Mouse (Mus musculus) urinary bladder, postnatal 36 days (tissue): Measurements from ENCODE around the gene Gnb2.

Source experiments
- DNase-seq, 2 experiments: peaks; one replicate each; pipeline ENCODE4 v3.0.0; 2022; ENCODE audit warnings: low spot score in 2 of 2, mixed read lengths in 1 of 2

The Gnb2 gene

DNA sequence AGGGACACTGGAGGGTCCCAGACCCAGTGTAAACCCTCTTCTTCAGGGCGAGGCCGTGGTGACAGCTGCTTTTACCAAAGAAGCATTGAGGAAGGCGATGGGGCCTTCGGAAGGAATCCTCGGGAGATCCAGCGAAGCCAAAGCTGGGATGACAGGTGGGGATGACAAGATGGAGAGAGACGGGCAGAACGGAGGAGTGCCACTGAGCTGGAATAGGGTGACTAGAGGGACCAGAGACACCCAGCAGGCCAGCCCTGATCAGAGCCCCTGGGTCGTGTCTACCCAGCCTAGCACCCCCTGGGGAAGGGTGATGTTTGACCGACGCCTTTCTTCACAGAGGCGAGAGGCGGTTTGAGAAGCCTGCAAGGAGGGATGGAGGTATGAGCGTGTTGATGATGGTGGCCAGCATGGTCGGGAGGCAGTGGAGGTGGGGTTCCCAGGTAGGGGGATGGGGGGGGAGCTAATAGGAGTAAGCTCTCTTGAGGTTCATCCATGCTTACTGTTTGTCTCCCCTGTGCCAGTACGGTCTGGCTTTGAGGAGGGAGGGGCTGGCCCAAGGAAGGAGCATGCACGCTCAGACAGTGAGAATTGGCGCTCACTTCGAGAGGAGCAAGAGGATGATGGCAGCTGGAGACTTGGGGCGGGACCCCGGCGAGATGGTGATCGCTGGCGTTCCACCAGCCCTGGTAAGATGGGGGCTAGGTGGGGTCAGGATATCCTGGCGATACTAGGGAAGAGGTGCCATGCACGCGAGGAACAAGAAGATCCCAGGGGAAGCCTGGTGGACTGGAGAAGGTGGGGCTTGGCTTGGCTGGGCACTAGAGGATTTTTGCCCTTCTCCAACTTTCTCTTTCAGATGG is 13.4 kb downstream of the Gnb2 start:
- DNase-seq, result no peak

- no peak for DNase-seq
Observed at GRCm38 (mm10) chr5:137518436-137518835, 14.9 kb downstream of the Gnb2 start, which contains the start of gene Gigyf1. Gene Gigyf1, plus strand, starts transcription at chr5:137518548.

- DNase-seq, result no peak
Observed at GRCm38 (mm10) chr5:137514811-137515210, 18.5 kb downstream of the Gnb2 start.

DNA sequence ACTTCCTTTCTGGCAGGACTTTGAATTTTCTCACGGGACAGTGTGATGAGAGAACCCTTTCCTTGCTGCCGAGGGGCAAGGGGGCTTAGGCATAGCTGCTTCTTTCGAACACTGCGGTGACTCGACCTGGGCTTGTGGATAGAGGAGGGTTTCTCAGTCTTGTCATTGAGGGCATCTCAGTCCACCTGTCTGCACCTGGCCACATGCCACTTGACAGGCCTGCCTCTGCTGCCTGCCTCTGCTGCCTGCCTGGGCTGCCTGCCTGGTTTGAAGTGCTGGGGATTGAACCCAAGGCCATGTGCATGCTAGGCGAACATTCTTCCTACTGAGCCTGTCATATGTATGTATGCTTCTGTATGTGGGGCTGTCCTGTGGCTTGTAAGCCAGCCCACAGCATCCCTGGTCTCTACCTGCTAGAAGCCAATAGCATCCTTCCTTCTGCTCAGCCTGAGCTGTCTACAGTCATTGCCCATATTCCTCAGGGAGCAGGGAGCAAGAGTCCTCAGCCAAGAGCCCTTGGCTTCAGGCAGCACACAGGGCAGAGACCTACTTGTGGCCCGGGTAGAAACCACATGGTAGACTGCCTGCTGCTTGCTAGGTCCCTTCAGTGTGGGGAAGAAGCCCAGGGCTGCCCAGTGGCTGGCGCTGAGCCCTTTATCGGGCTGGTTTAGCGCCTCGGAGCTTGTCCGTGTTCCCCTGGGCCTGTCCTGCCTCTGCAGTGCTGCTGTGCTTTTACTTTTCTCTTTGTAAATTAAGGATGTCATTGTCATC is 19.2 kb downstream of the Gnb2 start:
- DNase-seq, result no peak

DNA sequence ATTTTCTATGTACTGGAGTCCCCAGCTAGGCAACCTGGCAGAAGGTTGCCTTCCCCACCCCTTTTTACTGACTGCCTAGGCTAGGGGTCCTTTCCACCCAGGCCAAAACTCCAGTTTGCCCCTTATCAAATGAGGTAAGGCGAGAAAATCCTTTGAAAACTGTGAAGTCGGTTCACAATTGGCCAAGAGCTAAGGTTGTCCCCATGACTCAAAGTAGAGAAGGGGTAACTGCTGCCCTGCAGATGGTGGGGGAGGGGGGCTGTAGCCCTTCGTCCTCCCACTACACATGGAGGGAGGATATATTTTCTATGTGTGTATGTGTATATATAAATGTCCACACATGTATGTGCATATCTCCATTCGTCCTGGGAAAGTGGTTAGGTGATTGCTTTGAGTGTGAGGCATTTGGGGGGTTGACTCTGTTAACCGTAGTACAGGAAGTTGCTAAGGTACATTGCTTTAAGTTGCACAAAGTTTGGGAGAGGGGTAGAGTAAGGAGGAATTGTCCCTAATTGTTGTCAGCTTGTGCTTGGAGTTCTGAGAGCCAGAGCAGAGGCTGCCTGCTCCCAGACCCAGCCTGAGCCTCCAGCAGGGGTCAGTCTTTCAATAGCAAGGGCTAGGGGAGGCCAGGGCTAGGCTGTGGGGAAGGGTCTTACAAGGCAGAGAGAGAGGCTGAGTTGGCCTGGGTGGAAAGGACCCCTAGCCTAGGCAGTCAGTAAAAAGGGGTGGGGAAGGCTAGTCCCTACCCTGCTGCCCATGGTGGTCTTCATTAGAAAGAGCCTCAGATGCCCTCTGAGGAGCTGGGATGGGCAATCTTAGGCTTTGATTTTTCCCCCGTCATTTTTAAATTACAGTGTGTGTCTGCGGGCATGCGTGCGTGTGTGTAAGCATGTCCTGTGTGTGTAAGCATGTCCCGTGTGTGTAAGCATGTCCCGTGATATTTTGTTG is 20.2 kb downstream of the Gnb2 start:
- no peak for DNase-seq

DNA sequence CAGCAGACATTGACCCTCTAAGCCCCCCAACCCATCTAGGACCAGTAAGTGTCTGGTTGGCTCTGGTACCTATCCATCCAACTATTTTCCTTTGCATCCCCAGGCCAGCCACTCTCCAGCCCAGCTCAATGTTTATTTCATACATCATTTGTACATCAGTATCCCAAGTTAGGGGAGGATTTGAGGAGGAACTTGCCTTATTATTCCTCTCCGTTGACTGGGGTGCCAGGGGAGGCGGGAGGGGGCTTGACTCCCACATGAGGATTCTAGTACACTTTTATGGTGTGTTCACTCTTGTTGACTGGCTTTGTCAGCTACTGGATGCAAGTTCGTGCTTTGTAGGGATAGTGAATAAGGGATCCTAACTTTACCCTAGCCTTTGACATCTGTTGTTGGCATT is 21.6 kb downstream of the Gnb2 start:
- DNase-seq, result no peak

DNA sequence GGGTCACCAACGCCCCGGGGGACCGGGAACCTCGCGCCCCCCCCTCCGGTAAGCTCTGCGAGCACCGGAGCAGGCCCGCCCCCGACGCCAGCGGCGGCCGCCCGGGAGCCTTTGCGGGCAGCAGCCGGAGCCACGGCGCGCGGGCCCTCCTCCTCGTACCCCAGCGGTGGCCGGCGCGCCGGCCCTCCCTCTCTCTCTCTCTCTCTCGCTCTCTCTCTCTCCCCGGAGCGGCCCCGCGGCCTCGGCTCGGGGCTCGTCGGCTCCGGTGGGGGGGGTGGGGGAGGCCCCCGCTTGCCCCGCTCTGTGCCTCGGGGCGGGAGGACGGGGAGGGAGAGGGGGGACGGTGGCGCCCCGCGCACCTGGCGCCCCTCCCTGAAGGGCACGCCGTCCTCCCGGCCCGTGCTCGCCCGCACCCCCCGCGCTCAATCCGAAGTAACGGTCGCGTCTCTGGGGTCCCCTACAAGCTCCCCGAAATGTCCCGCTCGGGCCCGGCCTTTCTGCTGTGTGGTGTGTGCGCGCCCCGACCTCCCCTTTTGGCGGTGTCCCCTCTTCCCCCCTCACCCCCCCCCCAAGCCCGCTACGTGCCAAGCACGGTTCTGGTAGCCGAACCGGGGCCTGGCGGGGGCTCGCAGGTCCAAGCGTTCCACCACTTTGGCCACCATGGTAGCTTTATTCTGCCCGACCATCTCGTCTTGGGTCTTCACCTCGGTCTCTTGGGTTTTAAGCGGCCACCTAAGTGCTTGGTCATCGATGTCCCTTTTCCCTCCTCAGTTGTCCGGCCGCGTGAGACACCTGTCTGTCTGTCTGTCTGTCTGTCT is 22.5 kb downstream of the Gnb2 start:
- no peak for DNase-seq

DNA sequence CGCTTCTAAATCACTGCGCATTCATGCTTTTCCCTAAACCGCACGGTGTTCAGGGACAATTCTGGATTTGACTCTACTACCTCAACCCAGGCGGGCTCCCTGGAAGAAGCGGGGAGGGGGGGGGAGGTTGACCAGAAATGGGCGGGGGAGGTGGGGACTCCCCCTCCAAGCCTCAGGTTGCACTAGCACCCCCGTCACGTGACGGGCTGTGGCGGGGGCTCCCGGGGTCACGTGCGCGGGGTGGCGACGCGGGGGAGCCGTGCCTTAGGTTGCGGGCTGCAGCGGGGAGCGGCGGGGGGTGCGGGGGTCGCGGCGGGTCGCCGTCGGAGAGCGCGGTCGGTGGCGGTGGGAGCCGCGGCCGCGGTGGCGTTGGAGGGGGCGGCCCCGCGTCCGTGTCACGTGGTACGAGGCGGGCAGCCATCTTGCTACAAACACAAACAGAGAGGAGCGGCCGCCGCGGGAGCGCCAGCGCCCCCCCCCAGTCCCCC is 23.3 kb downstream of the Gnb2 start:
- peak; percentile 78 to 81 for DNase-seq

DNA sequence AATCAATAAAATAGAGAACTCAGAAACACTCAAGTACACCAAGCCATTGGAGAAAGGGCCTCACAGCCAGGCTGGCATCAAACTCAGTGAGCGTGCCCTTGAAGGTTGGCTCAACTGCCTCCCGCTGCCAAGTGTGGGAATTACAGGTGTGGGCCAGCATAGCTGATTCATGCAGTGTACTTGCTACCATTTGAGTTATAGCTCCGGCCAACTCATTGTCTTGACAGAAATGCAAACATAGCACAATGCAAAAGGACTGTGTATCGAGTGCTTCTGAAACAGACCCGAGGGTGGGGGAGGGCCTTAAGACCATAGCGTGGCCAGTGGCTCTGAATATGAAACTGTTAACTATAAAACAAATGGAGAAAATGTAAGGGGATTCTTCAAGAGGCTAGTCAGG is 29.3 kb downstream of the Gnb2 start:
- no peak for DNase-seq

DNA sequence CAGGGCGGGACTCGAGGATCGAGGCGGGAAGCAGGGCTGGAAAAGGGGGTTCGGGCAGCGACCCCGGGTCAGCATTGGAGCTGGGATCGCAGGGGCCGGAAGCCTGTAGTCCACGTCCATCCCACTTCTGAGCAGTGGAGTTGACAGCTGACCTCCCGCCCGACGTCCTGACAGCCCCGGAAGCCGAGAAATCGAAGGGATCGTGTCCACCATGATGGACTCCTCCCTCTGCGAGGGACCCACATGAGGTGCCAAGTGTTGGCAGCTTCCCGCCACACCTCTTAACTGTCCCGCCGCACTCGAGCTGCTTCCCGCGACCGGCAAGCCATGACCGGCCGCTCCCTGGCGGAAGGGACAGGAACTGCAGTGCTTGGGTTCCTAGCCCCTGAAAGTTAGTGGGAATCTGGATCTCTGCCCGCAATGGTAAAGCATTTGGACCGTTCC is 30.6 kb downstream of the Gnb2 start:
- peak in 1 of 2 experiments; percentile 82 for DNase-seq

GRCm38 (mm10) chr5:137501709-137502666 is 31.3 kb downstream of the Gnb2 start, which contains the start of gene Pop7:
Gene Pop7, minus strand, starts transcription at chr5:137502518.
- DNase-seq, result peak; percentile 100

GRCm38 (mm10) chr5:137500186-137500585 is 33.1 kb downstream of the Gnb2 start:
- no peak for DNase-seq

GRCm38 (mm10) chr5:137493831-137494230 is 39.5 kb downstream of the Gnb2 start:
- DNase-seq, result no peak

DNA sequence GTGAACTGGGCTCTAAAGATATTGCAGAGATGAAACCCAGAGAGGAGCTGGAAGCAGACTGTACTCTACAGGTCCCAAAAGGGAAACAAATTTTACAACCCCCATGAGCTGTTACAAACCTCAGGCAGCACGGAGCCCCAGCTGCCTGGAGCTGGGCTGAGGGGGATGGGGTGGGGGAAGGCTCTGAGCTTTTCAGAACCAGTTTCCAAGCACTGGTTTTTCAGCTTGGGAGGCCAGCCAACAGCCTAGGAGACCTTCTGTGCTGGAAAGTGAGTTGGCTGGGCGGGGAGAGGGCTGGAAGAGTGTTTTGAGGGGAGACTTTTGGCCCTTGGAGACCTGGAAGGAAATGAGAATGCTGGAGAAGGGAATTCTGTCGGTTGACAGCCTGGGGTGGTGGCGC is 41.8 kb downstream of the Gnb2 start:
- no peak for DNase-seq

- DNase-seq, result no peak
Observed at GRCm38 (mm10) chr5:137487616-137488015, 45.7 kb downstream of the Gnb2 start.

GRCm38 (mm10) chr5:137485851-137486155 is 47.5 kb downstream of the Gnb2 start:
- no peak for DNase-seq

GRCm38 (mm10) chr5:137485071-137485850 is 48.0 kb downstream of the Gnb2 start:
- DNase-seq, result no peak

DNA sequence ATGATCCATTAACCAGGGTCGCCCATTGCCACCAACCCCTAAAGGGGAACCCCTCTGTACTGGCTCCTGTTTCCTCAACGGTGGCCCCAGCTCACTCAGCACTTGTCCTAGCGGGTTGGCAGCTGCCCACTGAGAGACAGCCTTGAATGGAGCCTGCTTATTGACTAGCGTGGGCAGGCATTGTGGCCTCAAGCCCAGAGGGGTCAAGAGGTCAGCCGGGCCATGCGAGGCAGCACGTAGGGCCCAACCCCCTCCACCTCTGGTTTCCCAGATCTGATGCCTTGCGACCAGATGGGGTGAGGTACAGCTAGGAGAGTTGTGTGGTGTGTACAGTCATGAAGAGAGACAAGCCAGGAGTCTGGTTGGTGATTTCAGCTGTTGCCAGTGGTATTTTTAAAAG is 51.4 kb downstream of the Gnb2 start:
- no peak for DNase-seq

DNA sequence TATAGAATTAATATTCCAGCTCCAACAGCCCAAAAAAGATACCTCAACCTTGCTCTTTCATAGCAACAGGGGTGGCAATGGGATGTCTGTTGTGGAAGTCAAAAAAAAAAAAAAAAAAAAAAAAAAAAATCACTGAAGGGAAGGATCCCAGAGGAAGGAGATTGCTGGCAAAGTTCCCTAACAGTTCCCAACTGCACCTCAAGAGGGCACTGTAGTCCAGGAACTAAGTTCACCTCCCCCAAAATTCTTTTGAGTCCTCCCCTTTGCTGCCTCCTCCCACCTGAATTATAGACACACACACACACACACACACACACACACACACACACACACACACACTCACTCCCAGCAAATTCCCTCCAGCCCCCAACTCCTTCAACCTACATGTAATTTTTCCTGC is 52.2 kb downstream of the Gnb2 start:
- DNase-seq, result peak; percentile 60 to 76
